Mouse (Mus musculus): ENCODE results near the gene S100a3.

The S100a3 gene

DNA sequence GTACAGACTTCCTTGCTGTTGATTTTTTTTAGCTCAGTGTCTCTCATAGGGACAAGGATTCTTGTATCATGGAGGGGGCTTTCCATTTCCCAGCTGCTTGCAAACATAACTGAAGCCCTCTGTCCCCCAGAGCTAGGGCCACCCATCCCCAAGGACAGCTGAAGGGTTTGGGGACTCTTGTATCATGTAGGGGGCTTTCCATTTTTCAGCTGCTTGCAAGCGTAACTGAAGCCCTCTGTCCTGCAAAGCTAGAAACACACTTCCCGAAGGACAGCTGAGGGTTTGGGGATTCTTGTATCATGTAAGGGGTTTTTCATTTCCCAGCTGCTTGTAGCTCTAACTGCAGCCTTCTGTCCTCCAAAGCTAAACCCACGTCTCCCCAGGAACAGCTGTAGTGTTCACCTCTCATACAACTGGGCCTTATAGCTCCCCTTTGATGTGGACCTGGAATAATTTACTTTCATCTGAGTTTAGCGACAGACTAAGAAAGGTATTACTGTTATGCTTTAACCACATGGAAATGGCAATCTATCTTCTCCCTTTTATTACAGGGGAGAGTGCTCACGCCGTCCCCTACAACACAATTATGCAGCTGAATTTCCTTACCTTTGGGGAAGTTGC is at the start of gene S100a3:
TSS of gene S100a3 (plus strand) at position 571 of the 621 bp plus-strand sequence.
- DNase-seq = no peak

DNA sequence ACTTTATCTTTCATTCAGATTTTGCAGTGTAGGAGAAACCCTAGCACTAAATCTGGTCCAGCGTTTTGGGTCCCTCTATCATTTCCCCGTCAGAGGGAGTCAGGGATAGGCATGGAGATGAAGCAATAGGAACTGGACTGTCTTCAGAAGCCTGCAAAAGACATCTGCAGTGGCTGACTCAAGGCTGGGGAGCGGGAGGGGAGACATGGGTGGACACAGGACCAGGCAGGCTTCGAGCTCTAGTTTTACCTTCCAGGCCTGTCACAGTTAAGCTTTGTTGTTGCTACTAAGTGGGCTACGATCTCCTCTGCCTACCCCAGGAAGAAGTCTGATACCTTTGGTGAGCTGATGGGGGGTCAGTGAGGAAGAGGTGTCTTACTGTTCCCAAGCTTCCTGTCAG is 48.1 kb upstream of the S100a3 start:
- no peak for DNase-seq

DNA sequence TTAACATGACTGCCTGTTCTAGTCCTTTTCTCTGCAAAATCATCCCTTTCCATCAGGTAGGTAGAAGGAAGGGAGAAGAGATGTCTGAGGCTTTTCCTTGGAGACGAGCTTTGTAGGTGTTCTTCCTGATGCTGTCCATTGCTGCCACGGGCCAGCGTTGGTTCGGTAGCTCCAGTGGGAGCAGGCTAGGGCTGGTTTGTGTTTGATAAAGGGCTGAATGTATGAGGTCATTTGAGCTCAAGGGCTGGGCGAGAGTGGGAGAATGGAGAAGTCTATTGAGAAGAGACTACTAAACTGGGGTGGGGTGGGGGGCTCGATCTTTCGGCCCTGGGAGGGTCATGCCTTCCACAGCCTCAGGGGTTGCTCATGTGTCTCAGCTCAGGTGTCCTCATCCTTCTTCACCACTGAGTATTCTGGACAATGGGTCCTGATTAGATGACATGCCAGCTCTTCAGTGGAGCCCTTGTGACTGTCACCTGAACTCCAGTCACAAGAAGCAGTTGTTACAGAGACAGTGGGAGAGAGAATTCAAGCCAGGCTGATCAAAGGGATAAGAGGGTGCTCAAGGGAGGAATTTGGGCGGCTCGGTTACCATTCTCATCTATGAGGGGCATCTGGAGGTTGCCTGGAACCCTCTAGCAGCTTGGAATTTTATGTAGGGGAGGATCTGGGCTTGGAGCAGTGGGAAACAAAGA is 47.3 kb upstream of the S100a3 start:
- DNase-seq = no peak

DNA sequence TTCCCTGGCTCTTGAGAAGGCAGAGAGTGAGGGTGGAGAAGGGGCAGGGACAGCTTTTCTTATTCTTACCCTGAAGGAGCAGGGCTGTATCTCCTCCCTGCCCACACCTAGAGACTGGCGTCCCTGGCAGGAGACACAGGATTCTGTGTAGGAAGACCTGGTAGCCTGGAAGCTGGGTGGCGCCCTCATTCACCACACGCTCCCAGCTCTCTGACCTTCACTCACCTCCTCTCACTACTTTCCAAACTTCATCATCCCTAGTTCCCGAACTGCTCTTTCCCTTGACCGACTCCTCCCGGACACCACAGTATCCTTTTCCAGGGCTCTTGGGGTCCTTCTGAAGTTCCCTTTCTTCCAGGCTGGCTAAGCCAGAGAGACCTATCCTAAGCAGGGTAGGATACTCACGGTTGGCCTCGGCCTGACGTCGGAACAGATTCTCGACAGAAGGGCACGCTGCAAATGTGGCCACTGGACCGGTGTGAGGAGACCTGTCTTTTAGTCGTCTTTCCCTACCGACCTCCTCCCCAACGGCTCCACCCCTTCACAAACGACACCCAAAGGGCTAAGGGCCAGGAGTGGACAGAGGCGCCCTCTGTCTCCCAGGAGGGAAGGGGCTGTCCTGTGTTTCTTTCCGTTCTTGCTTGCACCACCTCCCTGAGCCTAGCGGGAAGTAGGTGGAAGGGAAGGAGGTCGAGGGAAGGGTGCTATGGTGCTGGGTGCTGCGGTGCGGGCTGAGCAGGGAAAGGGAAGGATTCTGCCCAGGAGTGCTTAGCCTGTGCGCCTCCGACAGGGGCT is 46.4 kb upstream of the S100a3 start, which contains the start of the genes S100a1 and S100a13:
TSS of gene S100a1 (minus strand) at position 597 of the 795 bp plus-strand sequence.
TSS of gene S100a13 (plus strand) at position 640 of the 795 bp plus-strand sequence.
- no peak for DNase-seq

DNA sequence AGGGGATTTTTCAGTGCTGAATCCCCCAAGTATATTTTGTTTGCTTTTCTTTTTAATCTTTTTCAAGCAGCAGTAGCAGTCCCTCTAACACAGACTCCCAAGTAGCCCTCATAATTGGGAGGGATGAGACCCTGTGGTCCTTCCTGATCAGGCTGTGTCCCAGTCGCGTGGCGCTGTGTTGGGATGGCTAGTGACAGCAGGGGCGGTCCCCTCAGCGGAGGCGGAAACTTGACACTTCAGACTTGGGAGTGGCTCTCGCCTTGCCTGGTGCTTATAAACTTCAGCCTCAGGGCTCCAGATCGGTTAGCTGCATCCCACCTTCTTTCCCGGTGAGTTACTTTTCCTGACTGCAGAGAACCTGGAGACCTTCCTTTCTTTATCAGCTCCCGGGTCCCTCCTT is 45.7 kb upstream of the S100a3 start:
- DNase-seq = peak; percentile 29

DNA sequence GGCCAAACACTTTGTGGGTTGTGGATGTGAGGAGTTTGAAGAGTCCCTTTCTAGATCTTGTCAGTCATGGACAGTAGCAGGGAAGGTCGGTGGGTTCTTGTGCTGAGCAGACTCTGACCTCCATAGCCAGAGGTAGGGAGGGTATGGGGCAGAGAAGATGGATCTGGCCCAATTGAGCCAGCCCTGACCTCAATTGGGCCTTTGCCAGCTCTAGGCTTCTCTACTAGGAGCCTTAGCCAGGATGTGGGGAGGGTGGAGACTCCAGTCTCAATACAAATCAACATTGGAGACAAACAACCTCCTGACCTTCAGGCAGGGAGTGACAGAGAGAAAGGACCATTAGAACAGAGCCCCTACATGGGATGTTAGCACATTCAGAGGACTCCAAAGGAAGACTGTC is 45.1 kb upstream of the S100a3 start:
- DNase-seq = no peak

DNA sequence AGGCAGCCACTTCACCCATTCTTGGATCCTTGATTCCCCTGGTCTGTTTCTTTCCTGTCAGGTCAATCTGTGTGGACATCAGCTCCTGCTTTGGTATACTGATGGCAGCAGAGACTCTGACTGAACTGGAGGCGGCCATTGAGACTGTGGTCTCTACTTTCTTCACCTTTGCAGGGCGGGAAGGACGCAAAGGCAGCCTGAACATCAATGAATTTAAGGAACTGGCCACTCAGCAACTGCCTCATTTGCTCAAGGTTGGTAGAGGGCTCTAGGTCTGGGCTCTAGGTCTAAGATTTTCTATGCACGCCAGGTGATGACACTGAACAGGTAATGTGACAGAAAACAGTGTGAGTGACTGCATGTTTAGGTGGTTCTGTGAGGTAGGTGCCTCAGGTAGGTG is 44.6 kb upstream of the S100a3 start:
- DNase-seq = no peak

DNA sequence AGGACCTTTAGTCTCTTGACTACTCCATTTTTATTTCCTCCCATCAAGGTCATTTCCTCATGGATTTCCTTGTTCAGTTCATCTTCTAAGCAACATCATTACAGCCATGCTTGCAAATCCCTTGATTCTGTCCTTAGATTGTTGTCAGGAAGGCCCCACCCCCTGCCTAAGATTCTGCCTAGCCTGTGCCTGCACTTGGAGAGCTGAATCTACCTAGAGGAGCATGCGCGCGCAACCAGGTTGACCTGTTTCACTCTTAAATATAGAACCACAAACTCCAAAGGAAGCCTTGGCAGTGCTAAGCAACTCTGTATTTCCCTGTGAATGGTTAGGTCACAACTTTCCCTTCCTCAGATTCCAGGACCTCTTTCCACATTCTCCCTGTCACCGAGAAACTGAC is 42.7 kb upstream of the S100a3 start:
- DNase-seq = no peak

DNA sequence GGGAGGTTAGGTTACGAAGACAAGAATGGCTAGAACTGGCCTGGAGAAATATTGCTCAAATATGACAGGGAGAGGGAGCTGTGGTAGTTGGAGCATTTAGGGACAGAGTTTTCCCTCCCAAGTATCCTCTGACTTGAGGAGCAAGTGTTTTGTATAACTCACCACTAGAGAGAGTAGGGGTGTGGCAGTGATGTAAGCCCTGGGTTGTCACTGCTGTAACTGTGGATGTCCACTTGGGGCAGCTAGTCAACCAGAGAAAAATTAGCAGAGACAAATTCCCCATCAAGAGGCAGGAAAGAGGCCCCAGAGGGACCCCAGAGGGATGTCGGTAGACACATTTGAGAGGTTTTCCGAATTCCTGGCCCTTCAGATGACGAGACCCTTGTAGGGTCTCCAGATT is 35.0 kb upstream of the S100a3 start:
- DNase-seq = no peak

DNA sequence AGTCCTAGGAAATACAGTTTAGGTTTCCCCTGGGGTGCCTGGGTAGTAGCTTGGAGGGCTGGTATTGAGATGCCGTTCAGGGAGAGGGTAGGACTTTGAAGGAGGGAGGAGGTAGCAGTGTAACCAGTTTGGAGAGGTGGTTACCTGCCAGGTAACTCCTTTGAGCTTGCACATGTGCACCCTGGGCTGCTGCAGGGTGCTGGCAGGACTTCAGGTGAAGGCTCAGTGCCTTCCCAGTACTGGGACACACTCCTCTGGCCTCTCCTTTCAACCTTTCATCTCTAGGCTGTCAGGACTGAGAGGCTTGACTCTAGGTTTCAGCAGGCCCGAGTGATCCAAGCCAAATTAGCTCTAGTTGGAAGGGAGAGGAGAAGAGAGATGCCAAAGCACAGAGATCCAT is 34.3 kb upstream of the S100a3 start:
- no peak for DNase-seq

DNA sequence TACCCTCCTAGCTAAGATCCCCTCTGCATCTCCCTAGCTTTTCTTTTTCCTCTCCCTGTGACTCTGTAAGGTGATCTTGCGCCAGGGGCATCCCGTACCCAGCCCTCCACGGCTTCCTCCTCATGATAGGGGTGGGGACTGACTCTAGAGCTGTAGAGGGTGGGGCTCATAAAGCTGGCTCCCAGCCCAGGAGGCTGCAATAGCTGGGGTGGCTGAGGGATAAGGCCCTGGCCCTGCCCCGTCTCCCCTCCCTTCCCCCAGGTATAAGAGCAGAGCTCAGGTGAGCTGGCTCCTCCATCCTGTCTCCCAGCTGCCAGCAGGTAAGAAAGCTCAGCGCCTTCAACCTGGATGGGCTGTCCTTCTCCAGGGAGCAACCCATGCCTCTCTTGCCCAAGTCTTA is 33.8 kb upstream of the S100a3 start, which contains the start of gene S100a14:
TSS of gene S100a14 (plus strand) at position 277 of the 400 bp plus-strand sequence.
- no peak for DNase-seq

DNA sequence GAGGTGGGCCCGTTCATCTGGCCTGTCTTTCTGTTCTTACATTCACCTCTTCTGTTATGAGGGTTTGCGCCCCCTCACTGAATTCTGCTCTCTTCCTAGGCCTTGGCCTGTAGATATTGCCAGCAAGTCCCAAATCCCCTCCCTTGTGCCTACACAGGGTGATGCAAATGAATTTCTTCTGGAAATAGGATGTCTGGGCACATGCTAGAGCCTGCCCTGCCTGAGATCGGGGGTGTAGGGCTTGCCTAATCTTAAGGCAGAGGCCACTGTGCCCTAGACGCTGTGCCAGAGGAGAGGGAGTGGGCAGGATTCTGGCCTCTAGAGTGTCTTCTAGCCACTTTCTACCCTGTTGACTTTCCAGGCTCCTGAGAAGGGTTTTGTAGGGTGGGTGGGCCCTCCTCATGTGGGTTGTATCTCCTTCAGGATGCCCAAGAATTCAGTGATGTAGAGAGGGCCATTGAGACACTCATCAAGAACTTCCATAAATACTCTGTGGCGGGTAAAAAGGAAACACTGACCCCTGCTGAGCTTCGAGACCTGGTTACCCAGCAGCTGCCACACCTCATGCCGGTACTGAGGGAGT is 33.0 kb upstream of the S100a3 start:
- no peak for DNase-seq

DNA sequence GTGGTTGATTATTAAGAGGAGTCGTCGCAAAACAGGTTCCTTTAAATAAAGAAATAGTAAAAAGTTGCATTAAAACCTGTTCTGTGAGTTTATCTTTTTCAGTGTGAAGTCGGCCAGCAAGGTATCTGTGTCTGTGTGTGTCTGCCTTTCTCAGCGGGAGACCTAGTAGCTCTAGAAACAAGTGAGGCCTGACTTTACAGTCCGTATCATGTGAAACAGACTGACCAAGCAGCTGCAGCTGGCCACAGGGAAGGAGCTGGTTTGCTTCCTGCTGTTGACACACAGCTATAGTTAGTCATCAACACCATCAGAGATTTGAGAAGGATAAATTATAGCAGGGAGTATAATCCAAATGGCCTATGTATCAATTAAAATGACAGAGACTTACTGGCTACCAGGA is 28.7 kb upstream of the S100a3 start:
- DNase-seq = no peak

DNA sequence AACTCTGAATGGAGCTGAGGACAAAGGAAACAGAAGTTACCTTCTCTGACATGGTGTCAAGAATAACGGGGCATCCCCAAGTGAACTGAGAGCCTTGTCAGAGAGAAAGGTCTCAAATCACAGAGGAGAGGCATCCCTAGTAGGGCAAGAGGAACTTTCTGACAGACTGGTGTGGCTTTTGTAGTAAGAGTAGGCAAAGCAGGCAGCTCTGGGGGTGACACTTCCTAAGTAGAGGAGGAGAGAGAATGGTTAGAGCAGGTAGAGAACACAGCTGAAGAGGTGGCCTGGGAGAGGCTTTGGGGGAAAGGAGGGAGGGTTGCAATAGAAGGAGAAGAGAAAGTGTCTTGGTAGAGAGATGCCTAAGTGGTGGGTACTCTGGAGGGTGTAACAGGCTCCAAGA is 24.9 kb upstream of the S100a3 start:
- no peak for DNase-seq

DNA sequence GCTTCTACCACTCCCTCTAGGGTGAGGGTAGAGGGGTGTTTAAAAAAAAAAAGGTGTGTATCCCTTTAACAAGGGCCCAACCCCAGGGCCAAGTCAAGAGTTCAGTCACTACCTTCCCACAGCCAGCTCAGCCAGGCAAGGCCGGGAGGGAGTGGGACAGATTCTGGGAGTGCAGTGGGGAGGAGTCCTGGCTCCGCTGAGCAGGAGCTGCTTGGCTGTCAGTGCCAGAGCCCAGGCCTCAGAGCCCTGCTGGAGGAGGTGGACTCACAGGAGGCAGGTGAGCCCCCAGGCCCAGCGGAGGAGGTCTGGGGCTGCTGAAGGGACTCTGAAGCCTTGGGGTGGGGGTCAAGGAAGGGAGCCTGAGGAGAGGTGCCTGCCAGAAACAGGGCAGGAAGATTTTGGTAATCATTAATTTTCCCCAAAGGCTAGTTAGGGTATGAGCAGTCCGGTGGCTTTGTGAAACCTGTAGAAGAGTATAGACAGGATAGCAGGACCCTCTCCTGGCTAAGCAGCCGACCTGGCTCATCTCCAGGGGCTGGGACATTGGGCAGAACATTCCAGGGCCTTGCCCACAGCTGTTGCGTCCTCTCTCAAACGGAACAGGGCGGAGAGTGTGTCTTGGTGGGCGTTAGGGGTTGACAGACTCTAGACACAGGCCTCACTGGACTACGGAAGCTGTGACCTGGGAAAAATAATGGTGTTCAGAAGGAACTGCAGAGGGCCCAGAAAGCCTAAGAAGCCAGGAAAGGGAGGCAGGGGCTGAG is 23.1 kb upstream of the S100a3 start, which contains the start of gene S100a16:
TSS of gene S100a16 (plus strand) at position 114 of the 764 bp plus-strand sequence.
- no peak for DNase-seq

DNA sequence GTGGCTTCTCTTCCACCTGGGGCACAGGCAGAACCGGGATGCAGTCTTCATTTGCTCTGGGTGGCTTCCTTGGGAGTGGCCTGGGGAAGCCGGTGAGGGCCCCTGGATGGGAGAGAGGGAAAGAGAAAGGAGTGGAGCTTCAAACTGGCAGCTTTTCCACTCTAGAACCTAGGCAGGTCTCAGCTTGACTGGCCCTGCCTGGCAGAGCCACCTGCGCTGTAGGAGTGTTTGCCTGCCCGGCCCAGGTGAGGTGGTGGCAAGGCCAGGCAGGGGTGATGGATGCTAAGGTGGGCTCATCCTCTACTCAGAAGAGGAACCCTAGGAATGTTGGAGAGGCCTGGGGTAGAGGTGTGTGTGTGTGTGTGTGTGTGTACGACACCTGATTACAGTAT is 22.5 kb upstream of the S100a3 start:
- DNase-seq = no peak

DNA sequence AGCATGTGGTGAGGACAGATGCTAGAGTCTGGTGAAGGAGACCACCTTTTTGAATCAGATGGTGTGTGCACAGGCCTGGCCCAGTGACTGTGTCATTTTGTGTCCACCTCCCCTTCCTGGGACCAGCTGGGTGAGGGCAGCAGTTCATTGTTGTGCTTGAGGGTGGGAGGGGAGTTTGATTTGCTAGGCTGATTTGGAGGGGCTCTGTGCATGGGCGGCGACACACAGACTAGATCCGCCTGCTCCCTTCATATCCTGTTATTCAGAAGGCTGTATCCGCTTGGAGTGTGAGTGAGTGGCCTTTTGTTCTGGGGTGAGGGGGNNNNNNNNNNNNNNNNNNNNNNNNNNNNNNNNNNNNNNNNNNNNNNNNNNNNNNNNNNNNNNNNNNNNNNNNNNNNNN is 19.5 kb upstream of the S100a3 start:
- DNase-seq = no peak

DNA sequence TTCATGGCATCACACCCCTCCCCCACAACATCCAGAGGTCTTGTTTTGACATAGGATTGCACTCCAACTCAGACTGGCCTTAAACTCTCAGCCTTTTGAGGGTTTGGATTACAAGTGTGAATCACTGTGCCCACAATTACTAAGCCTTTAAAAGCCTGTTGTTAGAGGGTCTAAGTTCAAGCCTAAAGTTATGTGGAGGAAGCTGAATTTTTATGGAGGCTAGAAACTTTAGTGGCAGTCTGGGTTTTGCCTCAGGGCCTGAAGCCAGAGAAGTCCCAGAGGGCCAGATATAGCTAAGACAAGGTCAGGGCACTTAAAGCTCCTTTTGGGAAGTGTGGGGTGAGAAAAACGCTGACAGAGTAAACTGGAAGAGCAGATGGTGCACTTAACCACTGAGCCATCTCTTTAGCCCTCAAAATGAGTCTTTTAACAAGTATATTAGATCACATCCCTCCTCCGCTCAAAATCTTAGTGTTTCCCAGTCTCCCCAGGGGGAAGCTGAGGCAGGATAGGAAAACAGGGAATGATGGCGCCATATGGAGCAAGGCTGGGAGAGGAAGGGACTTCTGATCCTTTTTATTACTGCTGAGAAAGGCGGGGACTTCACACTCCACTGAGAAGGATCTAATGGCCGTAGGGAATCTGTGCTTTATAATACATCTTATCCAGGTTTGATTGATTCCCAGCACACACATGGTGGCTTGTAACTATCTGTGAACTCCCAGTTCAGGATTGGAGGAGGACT is 10.5 kb upstream of the S100a3 start:
- no peak for DNase-seq

DNA sequence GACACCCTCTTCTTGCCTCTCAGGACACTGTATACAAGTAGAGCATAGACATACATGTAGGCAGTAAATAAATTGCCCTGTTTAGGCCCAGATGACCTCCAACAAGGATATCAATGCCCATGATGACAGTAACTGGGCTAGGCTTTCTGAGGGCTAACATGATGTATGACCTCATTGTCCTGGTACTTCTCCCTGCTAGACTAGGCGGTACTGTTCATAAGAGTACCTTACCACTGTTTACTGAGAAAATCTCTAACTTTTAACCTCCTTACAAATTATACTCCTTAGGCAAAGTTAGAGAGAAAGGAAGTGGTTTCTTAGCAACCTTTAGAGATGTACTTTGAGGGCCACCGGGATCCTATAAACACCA is 10.0 kb upstream of the S100a3 start:
- no peak for DNase-seq

DNA sequence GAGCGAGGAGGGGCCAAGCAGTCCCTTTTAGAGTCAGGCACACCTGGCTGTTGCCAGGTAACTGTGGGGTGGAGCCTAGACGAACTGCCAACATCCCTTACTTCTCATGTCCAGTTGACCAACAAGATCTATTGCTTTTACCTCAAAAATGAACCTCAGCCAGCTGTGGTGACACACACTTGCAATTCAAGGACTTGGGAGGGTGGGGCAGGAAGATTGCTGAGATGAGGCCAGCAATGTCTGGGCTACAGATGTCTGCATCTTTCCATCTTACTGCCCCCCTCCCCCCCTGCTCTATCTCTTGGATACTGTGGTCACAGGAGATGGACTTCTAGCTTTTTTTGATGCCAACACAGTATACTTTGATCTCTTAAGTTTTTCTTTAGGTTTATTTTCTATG is 8.1 kb upstream of the S100a3 start:
- DNase-seq = no peak

DNA sequence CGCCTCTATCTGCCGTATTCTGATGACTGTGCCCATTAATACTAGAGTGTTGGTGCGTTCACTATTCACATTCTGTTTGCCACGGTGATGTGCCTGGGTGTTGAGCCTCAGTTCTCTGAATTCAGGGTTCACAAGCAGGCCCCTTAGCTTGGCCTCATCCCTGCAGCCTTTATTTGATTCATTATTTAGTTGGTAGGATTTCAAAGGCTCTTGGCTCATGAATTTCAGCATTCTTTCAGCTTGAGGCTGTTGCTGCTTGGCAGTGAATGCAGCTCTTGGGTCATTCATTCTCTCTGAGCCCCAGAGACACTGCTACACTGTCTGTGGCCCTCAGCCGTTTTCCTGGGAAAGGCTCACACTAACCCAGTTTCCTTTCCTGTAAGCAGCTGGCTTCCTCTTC is 4.4 kb upstream of the S100a3 start:
- DNase-seq = no peak

DNA sequence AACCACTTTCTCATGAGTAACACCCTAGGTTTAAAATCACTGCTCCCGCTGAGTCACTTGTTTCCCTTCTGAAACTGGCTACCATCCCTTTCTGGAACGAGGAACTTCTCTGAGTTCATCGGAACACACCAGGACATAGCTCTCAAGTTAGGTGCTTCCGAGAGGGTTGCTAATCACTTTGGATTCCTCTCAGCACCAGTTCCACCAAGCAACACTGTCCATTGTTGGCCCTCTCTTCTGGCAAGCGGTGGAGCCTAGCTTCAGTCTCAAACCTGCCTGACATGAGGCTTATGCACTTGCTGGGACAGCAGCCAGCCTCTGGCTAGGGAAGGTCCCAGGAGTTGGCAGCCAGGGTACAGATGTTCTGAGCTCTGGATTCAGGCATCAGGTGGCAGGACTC is 14.3 kb downstream of the S100a3 start:
- no peak for DNase-seq
